Mouse (Mus musculus): ENCODE results near the gene Bhlhe40.

- TF ChIP-seq CTCF (IDR thresholded peaks at IDR 0.05; ENCODE audit: insufficient read depth, low read depth, low read length) (peak; percentile 98), POLR2A (IDR thresholded peaks at IDR 0.05; ENCODE audit: insufficient read depth, low read depth, low read length) (peak; percentile 14; the same call in 1 of the 2 replicates)
These were observed 983 bp downstream of the Bhlhe40 start for GRCm38 (mm10) chr6:108661412-108661811.
